Mouse (Mus musculus) lung, postnatal 14 days (tissue): ENCODE measurements around the gene Pcgf6.
"Not testable (repeated sequence)": the region's sequence is repeated elsewhere in the genome, so short reads cannot be mapped to it uniquely, and the experiment has no call there.

Experiments used
- DNase-seq: peaks from one replicate; pipeline ENCODE4 v3.0.0; 2021

The Pcgf6 gene

DNA sequence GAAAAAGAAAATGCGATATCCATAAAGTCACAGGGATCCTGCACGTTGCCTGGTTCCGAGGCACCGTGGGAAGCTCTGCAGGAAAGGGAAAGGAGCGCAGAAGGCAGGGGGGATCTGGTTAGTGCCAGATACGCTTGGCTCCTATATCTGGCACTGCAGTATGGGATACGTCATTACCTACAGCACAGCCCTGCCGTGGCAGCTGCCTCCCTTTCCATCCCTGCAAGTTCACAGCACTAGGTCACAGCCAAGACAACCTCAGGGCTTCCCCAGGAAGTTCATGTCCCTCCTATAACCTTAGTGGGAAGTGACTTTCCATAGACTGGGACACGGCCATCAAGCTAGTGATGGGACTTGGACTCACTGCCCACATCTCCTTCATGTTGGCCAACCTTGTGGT, 54.6 kb downstream of the Pcgf6 start:
- no peak for DNase-seq

DNA sequence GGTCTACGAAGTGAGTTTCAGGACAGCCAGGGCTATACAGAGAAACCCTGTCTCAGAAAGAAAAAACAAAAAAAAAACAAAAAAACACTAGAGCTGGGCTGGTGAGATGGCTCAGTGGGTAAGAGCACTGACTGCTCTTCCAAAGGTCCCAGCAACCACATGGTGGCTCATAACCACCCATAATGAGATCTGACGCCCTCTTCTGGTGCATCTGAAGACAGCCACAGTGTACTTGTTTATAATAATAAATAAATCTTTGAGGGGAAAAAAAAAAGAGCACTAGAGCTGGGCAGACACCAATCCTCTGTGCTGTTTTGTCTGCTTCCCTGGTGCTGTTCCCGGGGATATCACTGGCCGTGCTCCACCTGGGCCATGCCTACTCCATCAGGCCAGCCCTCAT, 58.4 kb downstream of the Pcgf6 start:
- not testable (repeated sequence) for DNase-seq

DNA sequence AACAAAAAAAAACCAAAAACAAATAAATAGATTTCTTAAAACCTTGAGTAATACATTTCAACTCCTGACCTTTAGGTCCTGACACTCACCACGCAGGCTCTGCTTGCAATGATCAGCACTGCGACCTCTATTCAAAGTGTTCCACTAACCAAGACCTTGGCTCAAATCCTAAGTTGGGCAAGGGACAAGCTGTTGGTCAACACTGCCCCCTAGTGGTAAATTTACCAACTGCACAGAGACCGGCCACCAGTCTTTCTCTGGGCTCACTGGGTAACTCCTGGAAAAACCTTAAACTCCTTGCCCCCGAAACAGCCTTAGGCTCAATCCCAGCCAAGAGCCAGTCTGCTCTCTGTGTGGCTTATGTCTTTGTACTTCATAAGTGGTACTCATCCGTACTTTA, 59.6 kb downstream of the Pcgf6 start:
- DNase-seq, result peak; percentile 90

DNA sequence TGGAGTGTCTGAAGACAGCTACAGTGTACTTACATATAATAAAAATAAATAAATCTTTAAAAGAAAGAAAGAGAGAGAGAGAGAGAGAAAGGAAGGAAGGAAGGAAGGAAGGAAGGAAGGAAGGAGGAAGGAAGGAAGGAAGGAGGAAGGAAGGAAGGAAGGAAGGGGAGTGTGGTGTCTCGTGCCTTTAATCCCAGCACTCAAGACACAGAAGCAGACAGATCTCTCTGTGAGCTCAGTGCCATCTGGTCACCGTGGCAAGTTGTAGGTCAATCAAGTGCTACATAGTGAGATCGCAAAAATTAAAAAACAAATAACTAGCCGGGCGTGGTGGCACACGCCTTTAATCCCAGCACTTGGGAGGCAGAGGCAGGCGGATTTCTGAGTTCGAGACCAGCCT, 60.1 kb downstream of the Pcgf6 start:
- DNase-seq, result not testable (repeated sequence)

DNA sequence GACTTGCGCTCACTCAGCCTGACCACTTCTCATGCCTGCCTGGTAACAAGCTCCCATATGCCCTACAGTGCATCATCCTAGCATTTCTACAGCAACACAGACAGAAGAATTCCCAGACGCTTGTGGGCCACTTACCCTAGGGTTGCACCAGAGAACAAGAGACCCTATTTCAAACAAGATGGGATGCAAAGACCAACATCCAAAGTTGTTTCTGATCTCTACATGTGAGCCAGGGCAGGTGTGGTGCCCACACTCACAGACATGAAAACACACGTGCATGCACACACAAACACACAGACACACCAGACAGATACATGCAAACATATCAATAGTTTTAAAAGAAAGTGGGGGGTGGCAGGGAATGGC, 60.6 kb downstream of the Pcgf6 start:
- DNase-seq, result no peak

DNA sequence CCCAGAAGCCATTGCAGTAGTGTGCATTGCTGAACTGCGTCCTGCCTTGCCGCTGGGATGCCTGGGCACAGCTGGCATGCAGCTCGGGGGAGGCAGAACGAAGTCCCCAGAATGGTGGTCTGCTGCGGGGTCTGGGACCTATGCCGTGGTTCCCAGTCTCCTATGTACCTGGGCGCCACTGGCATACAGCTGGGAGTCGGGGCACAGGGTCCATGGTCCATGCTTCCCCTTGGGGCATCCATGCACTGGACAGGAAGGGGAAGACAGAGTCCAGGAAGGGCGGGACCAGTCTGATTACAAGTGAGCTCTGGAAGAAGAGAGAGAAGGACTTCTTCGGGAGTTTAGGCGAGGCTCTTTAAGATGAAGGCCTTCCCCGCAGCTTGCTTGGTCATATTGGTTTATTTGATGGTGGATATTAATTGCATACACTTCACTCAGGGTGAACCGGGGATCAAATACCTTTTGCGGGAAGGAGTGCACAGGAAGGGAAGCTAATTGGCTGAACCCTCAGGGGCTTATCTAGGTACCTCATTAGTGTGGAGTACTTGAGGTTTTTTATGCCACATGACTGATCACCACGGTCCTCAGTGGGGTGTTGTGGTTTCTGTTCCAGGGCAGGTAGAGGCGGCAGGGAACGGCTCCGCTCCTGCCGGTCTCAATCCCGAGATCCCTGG, 61.1 kb downstream of the Pcgf6 start:
- DNase-seq, result no peak

DNA sequence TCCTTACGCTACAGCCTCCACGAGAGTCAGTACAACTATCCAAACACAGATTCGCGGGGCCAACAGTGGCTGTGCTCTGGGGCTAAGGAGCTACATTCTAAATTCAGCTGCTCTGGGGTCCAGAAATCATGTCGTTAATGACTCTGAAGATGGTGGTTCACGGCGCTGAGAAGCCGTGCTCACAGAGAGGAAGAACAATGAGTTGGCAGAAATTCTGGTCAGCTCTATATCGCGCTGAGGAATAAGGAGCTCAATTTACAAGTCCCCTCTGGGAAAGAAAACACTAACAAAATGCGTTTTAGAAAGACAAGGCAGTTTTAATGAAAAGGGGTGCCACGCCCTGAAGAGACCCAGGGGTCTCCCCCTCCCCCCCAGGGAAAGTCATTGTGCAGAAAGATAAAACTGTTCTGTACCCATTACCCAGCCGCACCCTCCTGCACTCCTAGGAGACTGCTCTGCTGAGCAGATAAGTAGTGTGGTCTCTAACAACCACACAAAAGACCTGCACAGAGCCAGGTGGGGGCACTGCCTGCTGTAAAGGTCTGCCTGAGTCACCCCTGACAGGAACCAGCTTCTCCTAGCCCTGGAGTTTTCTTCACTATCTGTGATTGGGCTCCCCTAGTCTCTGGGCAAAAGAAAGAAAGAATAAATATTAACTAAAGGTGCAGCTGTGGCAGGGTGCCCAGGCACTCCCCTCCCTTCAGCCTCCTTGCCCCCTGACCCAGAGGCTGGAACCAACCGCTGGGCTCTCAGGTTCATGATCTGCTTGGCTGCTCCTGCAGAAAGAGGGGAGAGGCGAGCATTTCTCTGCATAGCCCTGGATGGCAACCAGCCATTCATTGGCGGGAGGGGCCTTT, 62.2 kb downstream of the Pcgf6 start:
- DNase-seq, result peak; percentile 43

DNA sequence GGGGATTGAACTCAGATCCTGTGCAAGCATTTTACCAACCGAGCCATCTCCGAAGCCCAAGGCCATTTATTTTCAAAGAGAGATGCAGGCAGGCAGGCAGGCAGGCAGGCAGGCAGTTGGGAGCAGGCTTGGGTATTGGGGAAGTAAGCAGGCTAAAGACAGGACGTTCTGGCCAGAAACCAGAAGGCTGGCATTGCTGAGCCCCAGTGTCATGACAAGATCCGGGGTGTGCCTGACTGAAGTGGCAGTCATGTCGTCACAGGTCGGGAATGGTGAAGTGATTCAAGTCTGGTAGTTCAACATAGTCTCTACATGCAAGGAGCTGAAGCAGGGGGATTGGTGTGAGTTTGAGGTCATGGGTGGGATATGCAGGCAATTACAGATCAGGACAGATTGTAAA, 63.1 kb downstream of the Pcgf6 start:
- peak; percentile 44 for DNase-seq

DNA sequence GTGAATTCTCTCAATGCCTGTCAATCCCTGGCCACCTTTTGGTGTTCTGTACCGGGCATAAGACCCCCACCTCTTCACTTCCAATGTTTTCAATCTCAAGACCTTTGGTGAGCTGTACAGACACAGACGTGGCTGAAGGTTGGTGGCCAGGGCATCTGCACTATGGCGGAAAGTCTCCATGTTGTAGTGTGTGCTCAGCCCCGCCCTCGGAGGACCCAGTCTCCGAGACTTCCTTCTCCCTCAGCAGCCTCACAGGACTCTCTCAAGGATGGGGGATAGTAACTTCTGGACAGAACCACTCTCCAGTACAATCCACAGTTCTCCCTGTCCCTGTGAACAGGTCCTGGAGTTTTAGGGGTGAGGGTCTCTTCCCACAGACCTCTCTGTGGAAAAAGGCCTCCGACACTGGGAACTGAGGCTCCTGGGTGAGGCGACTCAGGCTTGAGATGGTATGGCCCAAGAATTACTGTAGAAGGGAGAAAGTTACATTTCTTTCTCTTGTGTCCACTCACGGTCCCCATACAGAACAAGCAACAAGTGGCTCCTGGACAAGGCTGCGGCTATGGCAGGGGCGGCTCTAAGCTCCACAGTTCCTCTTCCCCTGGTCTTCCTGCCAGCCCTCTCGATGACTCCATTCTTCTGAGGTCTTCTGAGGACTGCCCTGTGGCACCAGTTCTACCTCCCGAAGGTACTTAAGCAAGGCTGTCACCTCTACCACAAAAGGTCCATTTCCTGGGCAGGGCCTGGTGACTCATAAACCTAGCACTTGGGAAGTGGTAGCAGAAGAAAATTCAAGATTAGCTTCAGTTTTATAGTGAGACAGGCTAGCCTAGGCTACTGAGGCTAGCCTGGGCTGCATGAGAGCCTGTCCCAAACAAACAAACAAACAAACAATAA, 65.7 kb downstream of the Pcgf6 start:
- peak; percentile 38 for DNase-seq

DNA sequence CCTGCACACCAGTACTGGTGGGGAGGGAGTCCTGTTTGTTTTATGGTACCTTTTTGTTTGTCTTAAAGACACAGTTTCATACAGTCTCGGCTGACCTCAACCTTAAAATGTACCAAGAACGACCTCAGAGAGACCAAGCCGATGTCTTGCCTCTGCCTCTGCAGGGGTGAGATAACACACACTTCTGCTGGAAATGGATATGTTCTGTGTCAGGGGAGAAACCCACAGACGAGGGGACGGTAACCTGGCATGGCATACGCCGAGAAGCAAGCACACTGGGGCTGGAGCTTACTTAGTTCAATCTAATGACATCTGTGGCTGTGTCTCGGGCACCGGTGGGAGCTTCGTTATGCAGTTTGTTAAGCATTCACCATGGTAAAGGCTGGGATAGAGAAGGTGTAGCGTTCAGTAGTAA, 66.7 kb downstream of the Pcgf6 start:
- no peak for DNase-seq
